Mouse (Mus musculus) embryo, embryonic 9.5 days (tissue): Measurements from ENCODE around the gene Ticrr.

Source experiments
- DNase-seq: peaks from one replicate; pipeline ENCODE4 v3.0.0-alpha.2; 2017; ENCODE audit errors: extremely low spot score

The Ticrr gene

DNA sequence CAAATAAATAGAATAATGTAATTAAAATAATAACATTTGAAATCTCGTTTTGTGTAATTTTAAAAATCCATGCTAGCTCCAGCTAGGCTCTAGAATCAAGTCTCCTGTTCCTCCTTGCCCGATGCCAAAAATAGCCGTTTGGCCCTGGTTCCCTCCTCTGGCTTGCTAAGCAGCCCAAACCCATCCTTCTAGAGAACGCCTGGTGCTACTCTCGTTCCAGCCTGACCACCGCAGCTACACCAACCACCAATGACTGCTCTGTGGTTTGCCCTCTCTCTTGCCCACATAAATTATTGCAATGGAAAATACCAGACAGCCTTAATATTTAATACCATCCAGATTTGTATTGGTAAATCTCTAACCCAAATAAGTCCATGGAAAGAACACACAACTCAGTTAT, 87.7 kb downstream of the Ticrr start:
- DNase-seq: no peak
